Mouse (Mus musculus) embryo, embryonic 9.5 days (tissue): ENCODE data around the gene Crygb.
"Not testable (repeated sequence)": the region's sequence is repeated elsewhere in the genome, so short reads cannot be mapped to it uniquely, and the experiment has no call there.

Source experiments
- DNase-seq: peaks from one replicate; pipeline ENCODE4 v3.0.0-alpha.2; 2017; ENCODE audit errors: extremely low spot score

Crygb gene

DNA sequence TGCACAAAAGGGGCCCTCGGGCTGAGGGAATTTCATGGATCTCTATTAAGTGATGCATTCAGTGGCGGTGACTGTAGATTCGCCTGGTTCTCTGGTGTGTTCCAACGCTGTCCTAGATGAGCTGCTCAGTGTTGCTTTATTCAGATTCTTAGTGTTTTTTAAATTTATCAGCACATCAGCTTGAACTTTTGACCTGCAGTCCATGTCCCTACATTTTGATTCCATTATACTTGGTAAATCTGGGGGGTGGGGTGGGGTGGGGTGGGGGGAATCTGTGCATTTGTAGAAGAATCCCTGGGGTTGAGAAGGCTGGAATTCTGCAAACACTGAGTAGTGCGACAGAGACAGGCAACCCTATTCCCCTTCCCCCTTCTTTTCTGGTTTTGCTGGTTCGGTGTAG, 8.5 kb downstream of the Crygb start, which contains the start of gene Crygc:
Gene Crygc (minus strand): TSS at position 101 of the 400 bp plus-strand sequence.
- DNase-seq, result no peak

DNA sequence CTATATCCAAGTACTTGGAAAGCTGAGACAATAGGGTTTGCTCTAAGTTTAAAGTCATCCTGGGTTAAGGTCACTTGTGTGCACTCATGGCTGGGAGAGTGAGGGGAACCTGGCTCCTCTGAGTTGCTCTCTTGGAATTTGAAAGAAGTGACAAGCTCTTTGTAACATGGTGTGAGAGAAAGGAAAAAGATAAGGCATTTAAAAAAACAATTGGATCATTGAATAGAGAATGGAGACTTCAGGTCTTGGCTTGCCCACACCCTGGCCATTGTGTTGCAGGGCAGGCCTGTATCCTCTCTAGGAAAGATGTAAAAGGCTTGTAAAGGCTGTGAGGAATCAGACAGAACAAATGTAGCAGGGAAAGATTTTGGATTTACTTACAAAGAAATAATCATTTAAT, 14.2 kb downstream of the Crygb start:
- no peak for DNase-seq

DNA sequence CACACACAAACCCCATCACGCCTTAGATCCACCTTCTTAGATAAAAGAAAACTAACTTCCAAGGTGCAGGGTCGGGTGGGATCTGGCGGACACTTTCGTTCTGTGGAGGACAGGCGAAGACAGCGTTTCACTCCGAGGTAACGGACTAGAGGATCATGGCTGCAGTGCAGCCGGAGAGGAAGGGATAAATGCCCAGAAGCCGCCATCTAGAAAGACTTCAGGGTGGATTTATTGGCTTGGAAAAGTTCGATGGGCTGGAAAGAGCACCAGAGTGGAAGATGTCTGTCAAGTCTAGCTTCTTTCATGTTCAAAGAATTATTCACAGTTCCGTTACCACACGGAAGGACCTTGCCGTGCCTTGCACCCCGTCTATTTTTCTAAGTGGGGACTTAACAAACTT, 17.9 kb downstream of the Crygb start:
- no peak for DNase-seq

DNA sequence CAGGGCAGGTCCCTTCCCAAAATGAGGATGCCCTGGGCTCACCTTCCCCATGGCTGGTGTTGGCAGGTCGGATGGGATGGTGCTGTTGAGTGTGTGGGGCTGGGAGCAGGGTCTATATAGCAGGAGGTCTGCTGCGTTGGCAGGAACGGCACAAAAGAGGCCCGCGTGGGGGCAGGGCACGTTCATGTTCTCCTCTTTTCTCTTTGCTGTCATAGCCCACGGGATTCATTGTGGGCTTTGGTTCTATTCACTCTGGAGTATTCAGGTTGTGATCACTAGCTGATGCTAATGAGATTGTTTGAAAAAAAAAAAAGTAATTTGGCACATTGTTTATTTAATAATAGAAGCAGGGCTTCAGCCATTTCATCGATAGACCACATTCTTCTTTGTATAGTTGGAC, 18.7 kb downstream of the Crygb start, which contains the start of gene Crygd:
Gene Crygd (minus strand): TSS at position 101 of the 400 bp plus-strand sequence.
- no peak for DNase-seq

DNA sequence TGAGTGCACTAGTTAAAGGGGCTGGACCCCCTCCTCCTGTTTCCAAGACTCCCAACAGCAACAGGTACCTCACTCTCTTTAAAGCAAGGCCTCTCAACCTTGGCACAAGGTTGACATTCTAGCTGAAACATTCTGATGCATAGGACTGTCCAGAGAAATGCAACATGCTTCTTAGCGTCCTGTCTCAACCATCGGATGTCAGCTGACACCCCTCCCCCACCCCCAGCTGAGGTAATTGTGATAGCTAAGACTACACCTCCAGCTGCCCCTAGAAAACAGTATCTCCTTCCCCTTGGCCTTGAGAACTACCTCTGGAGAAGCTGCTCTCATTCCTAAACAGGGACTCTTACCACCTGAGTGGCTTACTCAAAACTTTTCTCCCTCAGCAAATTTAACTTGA, 29.9 kb downstream of the Crygb start:
- DNase-seq, result no peak

DNA sequence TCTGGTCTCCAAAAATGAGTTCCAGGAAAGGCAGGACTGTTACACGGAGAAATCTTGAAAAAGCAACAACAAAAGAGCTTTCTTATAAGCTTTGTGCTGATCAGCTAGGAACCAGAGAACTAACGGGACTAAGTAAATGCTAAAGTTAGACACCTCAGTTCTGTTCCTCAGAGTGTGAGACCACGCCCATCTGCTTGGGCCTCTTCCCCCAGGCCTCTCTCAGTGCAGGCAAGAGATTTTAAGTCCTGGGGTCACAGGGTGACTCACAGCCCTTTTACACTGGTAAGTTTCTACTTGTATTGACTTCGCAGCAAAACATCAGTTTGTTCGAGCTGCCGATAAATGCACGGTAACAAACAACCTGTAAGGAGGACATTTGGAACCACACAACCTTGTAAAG, 30.4 kb downstream of the Crygb start:
- no peak for DNase-seq

DNA sequence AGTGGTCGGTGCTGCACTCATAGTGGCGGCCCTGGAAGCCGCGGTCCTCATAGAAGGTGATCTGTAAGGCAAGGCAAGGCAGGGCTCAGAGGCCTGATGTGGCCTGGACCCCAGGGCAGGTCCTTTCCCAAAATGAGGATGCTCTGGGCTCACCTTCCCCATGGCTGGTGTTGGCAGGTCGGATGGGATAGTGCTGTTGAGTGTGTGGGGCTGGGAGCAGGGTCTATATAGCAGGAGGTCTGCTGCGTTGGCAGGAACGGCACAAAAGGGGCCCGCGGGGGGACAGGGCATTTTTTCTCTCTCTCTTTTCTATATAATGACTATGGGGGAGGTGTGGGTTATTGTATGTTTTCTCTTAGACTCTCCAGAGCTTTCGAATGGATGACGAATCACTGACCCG, 31.1 kb downstream of the Crygb start, which contains the start of gene Cryge:
Gene Cryge (minus strand): TSS at position 198 of the 400 bp plus-strand sequence.
- not testable (repeated sequence) for DNase-seq

DNA sequence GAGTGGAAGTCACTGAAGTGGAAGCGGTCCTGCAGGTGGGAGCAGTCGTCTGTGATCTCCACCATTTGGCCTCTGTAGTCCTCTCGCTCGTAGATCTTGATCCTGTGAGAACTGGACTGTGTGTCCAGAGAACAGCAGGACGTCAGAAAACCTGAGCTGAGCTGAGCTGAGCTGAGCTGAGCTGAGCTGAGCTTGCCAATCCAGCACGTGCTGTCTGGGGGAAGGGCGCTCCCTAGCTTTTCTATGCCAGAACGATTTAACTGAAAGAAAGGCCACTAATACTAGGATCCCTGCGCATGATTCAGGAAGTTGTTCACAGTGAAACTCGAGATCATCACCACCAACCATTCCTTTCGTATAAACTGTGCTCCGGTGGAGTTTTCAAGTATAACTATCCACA, 33.3 kb downstream of the Crygb start:
- DNase-seq, result no peak

DNA sequence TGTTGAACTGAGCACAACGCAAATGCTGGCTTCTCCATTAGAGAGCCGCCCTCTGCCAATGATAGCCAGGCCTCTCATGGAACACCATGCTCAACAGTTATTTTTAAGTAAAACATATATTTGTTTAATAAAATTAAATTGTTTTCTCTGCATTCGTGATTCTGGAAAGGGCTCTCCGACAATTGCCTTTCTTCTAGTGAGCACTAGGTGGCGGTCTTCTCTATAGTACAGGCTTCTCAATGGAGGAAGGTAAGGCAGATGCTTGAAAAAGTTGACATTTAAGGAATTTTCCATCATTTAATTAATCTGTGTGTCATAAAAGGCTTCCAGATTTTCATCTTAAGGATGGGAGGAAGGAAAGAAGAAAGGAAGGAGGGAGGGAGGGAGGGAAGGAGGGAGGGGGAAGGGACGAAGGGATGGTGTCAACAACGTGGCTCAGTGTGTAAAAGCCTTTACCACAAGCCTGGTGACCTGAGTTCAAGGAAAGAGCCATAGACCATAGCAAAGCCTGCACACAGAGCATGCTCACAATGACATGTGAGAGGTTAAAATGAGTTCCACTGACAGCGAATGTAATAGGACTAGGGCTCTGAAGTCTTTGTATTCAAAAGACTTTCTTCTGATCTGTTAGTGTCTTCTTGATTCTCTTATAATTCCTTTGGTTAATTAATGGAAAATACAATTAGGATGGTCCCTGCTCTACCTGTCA, 35.5 kb downstream of the Crygb start:
- no peak for DNase-seq

DNA sequence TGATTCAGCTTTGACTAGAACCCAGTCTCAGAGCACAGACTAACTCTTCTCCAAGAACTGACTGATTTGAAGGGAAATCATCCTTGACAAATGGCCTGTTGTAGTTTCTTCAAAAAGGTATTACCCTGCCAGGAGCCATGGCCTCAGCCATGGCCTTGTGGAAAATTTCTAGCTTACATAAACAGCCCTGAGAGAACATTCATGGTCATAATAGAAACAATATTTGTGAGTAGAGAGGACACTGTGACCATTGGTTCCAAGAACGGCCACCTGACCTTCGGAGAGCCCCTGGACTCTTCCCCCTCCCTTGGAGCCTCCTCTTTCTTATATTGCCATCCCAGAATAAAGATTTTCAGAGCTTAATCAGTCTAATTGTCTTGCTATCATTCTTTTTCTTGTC, 38.7 kb downstream of the Crygb start:
- DNase-seq, result no peak

DNA sequence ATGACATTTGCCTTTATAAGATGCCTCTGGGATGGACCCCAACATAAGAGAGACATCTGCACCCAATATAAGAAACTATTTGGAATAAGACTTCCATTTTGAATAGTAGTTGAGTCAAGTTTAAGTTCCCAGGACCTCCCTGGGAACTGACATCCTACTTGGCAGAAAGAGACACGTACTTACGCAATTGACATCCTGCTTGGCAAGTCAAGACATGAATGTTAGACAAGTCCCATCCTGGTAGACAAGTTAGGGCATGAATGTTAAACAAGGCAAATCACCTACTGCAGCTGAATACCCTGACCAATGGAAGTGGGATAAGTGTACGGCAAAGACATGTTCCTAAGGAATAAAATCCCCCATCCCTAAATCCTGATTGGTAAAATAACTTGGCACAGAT, 40.3 kb downstream of the Crygb start:
- no peak for DNase-seq

DNA sequence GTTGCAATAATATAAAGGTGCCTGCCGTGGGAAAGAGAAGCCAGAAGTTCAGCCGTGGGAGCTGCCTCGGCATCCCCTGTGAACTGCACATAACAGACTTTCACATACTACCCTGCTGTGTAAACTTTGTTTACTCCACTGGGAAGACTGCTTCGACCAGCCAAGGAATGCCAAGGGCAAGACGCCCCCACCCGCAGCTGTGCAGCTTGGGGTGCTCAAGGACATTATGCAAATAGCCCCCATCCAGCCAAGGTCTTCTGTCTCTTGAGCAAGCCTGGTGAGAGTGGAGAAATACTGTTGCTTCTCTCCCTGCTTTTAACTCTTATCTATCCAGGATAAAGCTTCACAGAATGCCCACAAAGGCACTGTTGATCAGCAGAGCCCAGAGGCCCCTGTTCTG, 41.3 kb downstream of the Crygb start:
- no peak for DNase-seq

DNA sequence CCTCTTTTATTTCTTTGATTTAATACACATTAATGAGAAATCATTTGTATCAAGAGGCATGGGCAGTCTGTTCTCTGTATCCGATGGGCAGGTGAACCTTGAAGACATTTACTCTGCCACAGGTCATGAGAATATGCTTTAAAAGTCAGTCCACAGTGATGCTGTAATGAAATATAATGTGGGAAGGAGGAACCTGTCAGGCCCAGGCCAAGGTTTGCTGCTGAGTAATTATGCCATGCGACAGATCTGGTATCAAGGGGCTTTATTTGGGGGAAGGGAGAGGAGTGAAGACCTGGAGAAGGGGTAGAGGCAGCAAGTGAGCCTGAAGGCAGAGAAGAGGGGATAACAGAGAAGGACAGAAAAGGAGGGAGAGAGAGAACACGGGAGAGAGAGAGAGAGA, 42.4 kb downstream of the Crygb start:
- no peak for DNase-seq

DNA sequence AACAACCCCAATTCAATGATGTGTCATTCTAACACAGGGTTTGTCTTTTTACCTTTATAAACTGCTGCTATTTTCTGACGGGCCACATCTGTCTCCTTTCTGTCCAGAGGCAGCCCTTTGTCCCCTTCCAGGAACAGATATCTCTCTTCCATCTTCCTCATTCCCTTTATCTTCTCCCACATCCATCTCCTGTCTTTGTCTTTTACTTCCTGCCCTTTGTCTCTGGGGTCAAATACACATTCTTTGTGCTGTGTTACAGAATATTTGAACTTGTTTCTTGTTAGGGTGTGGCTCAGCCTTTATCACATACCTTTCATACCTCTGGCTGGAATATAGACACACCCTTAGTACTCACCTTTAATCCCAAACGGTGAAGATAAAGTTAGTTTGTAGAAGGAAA, 44.5 kb downstream of the Crygb start:
- no peak for DNase-seq

DNA sequence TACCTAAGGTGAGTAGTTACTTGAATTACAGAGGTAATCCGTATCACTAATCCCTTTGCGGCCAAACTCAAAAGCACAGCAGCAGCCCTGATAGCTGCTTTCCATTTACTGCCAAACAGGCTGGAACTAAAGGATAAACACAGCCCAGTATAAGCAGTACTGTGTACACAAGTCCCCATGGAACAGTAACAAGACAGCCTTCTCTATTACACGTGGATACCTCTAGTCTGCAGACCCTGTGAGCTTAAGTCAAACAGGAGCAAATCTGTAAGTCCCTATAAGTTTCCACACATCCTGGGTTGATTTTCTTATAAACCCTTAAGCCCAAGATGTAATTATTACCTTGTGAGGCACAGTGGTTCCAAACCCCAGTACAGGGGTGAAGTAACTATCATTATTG, 46.6 kb downstream of the Crygb start:
- no peak for DNase-seq

DNA sequence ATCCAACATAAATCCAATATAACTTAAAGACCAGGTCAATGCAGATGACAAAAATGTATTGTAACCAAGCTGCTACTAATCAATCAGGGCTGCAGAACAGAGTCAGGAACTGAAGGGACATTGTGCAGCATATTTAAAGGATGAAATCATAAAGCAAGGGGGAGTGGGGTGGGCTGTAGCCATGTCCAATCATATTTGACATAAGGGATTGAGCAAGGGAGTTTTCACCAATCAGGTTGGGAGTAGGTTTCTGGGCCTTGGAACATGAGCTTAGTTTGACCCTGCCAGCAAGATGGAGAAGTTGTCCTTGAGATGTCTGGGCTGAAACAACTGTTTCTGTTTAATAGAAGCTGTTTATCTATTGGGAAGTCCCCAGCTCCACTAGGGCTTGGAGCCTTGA, 49.4 kb downstream of the Crygb start, which contains the start of gene Akr1cl:
Gene Akr1cl (minus strand): TSS at position 119 of the 400 bp plus-strand sequence.
- DNase-seq, result no peak
